Mouse (Mus musculus): ENCODE results near the gene Anks3.

Anks3 gene

GRCm38 (mm10) chr16:4927967-4928366 is 36.0 kb downstream of the Anks3 start:
- no peak for DNase-seq (ENCODE audit: low spot score)

DNA sequence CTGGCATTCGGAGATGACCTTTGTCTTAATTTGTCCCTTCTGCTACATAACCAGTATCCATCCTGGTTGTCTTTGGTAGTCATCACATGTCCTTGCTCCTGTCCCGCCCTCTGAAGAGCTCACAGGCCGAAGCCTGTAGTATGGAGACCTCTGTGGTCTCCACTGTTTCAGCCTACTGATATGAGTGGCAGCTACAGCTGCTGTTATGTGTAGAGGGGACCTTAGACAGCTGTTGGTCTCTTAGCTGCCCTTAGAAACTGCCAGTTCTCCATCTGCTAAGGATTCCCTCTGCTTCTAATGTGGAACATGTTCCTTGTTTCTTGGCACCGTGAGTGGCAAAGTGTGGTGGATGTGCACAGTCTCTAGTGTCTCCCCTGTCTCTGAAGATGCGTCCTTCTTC is 40.0 kb downstream of the Anks3 start:
- DNase-seq (ENCODE audit: low spot score): no peak

DNA sequence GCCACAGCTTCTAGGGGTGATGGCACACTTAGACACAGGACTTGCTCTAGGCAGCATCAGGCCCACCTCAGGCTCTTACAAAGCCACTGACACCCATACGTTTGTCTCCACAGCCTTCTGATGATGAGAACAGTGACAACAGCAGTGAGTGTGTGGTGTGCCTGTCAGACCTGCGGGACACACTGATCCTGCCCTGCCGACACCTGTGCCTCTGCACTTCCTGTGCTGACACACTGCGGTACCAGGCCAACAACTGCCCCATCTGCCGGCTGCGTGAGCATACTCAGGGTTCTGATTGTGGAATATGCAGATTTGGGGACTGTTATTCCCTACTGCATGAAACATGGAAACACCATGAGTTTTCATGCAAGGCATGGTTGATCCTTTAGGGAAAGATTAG is 41.5 kb downstream of the Anks3 start:
- DNase-seq (ENCODE audit: low spot score): no peak

DNA sequence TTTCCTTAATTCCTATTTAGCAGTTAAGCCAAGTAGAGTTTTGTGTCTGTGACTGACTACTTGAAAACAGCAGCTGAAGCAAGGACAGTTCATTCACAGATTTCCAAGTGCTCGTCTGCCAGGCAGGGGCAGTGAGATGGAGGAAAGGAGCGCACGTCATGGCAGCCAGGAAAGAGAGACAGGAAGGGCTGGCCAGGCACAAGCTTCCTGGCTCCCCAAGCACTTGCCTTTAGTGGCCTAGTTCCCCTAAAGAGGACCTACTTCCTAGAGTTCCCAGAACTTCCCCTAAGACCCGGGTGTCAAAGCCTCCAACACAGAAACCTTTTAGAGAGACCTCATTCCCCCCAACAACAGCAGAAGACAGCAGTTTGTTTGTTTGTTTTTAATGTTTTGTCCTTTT is 43.4 kb downstream of the Anks3 start:
- no peak for DNase-seq (ENCODE audit: low spot score)

- no peak for DNase-seq (ENCODE audit: low spot score)
Observed at GRCm38 (mm10) chr16:4916608-4917007, 47.4 kb downstream of the Anks3 start.

GRCm38 (mm10) chr16:4915931-4916330 is 48.1 kb downstream of the Anks3 start:
- DNase-seq (ENCODE audit: low spot score): no peak

DNA sequence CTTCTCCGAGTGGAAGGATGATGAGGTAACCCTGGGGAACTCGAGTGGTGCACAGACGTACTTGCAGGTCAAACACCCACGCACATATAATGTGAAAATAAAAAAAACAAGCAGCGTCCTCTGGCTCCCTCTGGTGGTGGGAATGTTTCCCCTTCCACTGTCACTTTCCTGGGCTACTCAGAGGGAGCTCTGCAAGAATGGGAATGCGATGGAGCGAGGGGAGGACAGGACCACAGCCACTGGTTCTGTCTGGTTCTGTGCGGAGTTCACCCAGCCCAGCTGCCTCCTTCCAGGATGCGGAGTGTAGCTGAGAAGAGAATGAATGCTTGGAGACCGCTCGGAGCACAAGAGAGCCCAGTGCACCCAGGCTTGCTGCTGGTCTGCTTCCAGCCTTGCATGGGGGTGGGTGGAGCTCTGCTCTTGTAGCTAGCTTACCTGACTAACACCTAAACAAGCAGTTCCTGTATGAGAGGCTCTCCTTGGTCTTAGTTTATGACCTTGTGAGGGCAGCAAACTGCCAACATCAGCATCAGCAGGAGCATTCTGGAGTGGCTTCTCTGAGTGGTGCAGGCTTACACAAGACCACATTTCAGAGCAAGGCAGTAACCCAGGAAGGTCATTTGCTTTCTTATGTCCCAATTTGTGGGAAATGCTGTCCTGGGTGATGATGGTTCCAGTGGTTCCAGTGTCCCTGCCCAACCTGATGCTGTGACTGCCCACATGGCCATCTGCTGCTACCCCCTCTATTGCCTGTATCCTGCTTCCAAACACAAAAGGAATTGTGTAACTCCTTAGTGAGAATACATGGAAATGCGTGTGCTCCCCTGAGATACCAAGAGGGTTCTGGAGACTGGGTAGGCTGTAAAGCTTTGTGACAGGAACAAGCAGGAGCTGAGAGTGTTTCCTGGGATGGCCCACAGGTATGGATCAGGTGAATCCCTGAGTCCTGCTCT is 49.9 kb downstream of the Anks3 start:
- peak; percentile 90 for DNase-seq (ENCODE audit: low spot score)

DNA sequence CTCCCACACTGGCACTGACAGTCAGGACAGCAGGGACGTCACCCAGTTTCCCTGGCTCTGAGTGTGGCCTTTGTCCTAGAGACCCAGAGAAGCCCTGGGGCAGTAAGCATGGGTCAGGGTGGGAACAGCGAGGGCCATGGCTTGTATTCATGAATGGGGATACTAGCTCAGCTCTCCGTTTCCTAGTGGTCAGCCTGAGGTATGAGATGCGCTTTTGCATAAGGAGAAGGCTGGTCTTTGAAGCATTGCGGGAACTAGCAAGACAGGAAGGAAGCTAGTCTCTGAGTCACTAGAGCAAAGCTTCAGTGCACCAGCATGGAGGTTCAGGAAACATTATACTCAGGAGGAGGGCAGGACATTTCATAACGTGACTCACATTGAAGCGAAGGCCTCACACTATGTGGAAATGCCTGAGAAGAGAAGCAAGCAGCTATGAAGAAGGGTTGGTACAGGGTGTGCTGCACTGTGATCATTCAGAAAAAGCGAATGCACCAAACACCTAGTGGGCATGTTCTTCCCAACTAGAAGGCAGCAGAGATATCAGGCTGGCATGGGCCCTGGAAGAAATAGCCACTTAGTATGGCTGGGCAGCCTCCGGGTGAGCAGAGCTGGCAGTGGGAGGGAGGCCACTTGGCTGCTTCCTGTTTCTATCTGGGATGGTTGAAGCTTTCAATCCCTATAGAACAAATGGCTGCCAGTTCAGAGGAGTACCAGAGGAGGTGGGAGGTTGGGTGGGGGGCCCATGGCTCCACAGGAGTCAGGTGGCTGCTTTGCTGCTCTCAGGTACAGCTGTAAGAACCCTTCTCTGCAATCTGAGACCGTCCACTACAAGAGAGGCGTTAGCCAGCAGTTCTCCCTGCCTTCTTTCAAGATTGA is 50.9 kb downstream of the Anks3 start:
- DNase-seq (ENCODE audit: low spot score): peak; percentile 72

DNA sequence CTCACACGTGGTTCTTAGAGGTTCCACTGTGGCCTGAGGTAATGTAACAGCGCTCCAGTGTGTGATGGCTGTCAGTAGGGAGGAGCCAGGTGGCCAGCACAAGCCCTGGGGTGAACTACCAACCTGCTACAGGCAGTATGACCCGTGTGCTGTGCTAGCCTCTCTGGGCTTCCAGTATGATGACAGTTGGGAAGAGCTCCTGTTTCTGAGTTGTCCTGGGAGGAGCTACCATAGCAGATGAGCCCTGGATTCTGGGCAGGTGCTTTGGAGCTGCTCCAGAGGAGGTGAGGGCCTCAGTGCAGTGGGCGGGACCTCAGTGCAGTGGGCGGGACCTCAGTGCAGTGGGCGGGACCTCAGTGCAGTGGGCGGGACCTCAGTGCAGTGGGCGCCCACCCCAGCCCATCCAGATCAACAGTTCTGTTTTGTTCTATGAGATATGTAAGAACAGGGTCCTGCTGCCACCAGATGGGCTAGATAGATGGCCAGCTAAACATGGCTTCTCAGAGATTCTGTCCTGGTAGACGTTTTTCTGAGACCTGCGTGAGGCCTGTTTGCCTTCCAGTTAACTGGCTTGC is 51.8 kb downstream of the Anks3 start:
- no peak for DNase-seq (ENCODE audit: low spot score)

- no peak for DNase-seq (ENCODE audit: low spot score)
Observed at GRCm38 (mm10) chr16:4910758-4911157, 53.2 kb downstream of the Anks3 start.

DNA sequence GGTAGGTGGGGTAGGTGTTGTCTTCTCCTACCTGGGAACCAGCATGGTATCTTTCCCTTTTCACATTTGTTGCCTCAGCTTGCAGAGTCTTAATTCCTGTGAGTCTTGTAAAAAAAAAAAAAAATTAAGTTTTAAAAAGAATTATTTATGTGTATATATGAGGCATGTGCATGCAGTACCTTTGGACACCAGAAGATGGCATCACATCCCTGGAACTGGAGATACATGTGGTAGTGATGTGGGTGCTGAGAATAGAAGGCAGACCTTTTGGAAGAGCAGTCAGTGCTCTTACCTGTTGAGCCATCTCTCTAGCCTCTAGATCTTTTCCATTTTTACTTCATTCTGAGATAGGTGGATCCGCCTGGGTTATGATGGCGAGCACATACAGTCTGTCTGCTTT is 54.3 kb downstream of the Anks3 start:
- DNase-seq (ENCODE audit: low spot score): no peak

- no peak for DNase-seq (ENCODE audit: low spot score)
Observed at GRCm38 (mm10) chr16:4907972-4908371, 56.0 kb downstream of the Anks3 start.

- peak; percentile 86 for DNase-seq (ENCODE audit: low spot score)
Observed at GRCm38 (mm10) chr16:4907386-4907785, 56.6 kb downstream of the Anks3 start.

GRCm38 (mm10) chr16:4906559-4906958 is 57.4 kb downstream of the Anks3 start:
- DNase-seq (ENCODE audit: low spot score): no peak

DNA sequence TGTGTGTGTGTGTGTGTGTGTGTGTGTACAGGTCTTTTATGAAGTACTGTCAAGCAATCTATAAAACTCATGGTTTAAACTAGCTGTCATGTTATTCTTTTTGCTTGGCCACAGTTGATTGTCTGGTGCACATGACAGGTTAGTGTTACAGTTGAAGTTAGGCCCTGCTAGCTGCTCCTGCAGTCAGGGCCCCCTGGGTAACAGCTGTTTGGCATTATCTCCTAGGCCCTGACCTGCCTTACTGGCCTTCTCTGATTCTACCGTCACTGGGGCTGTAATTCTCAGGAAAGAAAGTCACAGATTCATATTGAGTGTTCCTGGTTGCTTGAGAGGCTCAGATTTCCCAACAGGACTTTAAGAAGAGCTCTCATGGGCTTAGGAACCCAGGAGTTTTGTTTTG is 58.4 kb downstream of the Anks3 start:
- no peak for DNase-seq (ENCODE audit: low spot score)

- DNase-seq (ENCODE audit: low spot score): no peak
Observed at GRCm38 (mm10) chr16:4904878-4905277, 59.1 kb downstream of the Anks3 start.

- DNase-seq (ENCODE audit: low spot score): no peak
Observed at GRCm38 (mm10) chr16:4903491-4904102, 60.4 kb downstream of the Anks3 start.

DNA sequence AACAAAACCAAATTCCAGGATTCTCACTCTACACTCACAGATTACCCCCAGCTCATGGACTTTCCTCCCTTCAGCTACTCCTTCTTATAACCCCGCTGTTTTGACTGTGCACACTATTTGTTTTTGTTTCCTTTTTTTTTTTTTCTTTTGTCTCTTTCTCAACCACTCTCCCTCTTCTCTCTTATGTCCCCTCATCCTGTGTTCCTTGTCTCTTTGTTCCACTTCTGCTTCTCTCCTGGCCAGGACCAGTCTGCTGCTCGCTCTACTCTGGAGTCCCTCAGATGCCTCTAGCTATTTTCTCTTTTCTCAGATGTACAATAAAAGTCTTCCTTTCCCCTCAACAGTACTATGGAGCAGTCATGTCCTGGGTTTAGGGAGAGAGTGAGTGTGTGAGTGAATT is 61.6 kb downstream of the Anks3 start:
- no peak for DNase-seq (ENCODE audit: low spot score)

DNA sequence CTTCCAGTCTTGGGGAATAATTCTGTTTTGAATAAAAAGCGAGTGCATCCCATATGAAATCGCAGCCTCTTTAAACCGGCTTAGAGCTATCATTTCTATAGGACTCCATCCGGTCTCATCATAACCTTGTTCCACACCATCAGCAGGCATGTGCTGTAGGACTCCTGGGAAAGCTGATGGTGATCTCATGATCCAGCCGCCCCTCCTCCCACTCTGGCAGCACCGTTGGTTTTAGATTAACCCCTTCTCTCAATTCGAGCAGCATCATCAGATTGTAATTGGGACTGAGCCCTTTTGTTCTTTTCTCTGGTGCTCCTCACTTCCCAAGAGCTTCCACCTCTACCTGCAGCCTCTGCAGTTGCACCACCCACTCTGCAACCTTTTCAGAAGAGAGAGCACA is 62.8 kb downstream of the Anks3 start:
- no peak for DNase-seq (ENCODE audit: low spot score)

GRCm38 (mm10) chr16:4899711-4900110 is 64.3 kb downstream of the Anks3 start:
- DNase-seq (ENCODE audit: low spot score): no peak

GRCm38 (mm10) chr16:4898881-4899280 is 65.1 kb downstream of the Anks3 start:
- no peak for DNase-seq (ENCODE audit: low spot score)

- DNase-seq (ENCODE audit: low spot score): no peak
Observed at GRCm38 (mm10) chr16:4897146-4897730, 66.8 kb downstream of the Anks3 start.

All from adipocyte (in vitro differentiated cells).